Mouse (Mus musculus): Measurements from ENCODE around the gene Ihh. TPM values are rescaled to one million over a fixed set of nuclear protein-coding genes. Genes with fewer than 3 reads are reported as not detected.

Gene Ihh
- polyA plus RNA-seq, 1 experiment from 2014 or later = 2.2 TPM

DNA sequence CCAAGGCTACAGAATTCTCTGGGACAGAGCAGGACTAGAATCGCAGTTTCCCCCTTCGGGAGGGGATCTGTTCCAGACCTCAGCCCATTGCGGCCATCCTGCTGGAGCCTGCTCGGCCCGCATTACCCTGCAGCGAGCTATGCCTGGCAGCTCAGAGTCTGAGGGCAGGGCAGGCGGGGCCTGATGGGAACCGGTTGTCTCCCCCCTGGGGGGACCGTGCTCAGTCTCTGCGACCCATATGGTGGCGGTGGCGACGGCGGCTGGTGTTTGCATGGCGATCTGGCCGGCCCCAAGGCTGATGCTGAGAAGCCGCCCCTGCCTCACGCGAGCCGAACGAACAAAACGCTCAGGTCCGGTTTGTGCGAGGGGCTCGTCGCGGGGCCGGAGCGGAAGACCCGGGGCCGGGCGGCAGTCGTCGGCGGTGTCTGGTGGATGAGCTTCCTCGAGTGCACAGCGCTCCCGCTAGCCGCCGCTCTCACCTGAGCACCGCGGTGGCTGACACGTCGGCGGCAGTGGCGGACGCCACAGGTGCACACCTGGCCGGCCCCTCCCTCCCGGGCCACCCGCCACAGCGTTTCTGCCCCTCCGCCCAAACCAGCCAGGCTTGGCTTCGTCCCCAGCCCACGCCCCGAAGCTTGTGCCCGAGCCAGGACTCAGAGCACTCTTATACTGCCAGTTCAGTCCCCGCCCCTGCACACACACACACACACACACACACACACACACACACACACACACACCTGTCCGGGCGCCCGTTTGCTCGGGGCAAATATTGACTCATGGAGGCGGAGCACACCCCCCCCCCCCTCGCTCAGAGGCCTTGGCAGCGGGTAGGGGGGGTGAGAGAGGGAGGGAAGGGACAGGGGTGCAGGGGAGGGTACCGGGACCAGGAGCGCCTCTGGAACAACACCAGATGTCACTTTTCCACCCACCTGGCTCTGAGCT, 50.9 kb downstream of the Ihh start:
- Histone ChIP-seq H3K4me2 (ENCODE audit: low read depth, low read length) (peak overlapping the region; percentile 61), H3K27me3 (replicated peaks; ENCODE audit: control insufficient read depth, insufficient read depth, low read length) (peaks cover 94% of the 10 kb centered on the region), H3K36me3 (ENCODE audit: control insufficient read depth, insufficient read depth, low read length) (no peaks in the 10 kb centered on the region), H3K4me1 (ENCODE audit: control insufficient read depth, insufficient read depth, low read length) (no peaks in the 10 kb centered on the region), H3K9ac (ENCODE audit: low read depth, low read length) (no peak overlapping the region; the same call in 1 of the 2 replicates), H3K9me3 (ENCODE audit: control insufficient read depth, low read length) (no peaks in the 10 kb centered on the region), H3K4me3 (ENCODE audit: low read depth, low read length) (peak overlapping the region; percentile 34), H3K27ac (replicated peaks; ENCODE audit: low read depth, low read length) (no peak overlapping the region)
- DNase-seq (ENCODE audit: low spot score) (peak; percentile 49), ATAC-seq (ENCODE audit: low read depth) (peak; percentile 50)
- WGBS = 2% methylated on average over 20 of the region's 66 CpGs

DNA sequence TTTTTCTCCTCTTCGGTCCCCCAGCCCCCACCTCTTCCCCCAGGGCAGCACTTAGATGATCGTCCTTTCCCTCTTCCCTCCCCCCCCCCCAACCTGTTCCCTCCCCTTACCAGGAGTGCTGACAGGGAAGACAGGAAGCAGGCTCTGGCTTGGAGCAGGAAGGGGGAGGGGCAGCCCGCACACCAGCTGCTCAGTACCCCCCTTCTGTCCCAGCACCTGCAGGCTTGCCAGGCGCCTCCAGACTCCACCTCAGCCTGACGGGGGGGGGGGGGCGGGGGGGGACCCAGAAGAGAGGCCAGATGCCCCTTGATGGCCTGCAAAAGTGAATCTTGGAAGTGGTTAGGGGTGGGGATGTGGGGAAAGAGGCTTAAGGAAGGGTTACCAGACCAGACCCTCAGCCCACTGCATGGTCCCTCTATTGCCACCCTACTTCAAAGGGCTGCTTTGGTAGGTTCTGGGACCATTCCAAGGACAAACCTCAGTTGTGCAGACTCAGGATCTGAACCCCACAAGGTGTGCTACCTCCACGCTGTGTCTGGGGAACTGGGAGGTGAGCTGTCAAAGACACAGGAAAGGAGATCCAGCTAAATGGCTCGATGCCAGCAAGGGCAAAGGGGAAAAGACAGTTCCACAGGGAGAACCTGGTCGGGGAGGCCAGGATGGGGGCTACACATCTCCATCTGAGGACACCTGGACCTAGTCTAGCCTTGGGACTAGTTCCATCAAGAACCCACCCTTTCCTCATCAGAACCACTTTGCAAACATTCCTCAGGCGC, 52.6 kb downstream of the Ihh start:
- Histone ChIP-seq H3K27me3 (replicated peaks; ENCODE audit: control insufficient read depth, insufficient read depth, low read length) (peaks cover 97% of the 10 kb centered on the region), H3K27ac (replicated peaks; ENCODE audit: low read depth, low read length) (no peak overlapping the region), H3K4me2 (ENCODE audit: low read depth, low read length) (no peak overlapping the region), H3K4me3 (ENCODE audit: low read depth, low read length) (no peak overlapping the region), H3K4me1 (ENCODE audit: control insufficient read depth, insufficient read depth, low read length) (no peaks in the 10 kb centered on the region), H3K36me3 (ENCODE audit: control insufficient read depth, insufficient read depth, low read length) (no peaks in the 10 kb centered on the region), H3K9ac (ENCODE audit: low read depth, low read length) (no peak overlapping the region), H3K9me3 (ENCODE audit: control insufficient read depth, low read length) (no peaks in the 10 kb centered on the region)
- WGBS = under 1% methylated on average over 7 of the region's 10 CpGs
- no peak for ATAC-seq (ENCODE audit: low read depth)
- no peak for DNase-seq (ENCODE audit: low spot score)

DNA sequence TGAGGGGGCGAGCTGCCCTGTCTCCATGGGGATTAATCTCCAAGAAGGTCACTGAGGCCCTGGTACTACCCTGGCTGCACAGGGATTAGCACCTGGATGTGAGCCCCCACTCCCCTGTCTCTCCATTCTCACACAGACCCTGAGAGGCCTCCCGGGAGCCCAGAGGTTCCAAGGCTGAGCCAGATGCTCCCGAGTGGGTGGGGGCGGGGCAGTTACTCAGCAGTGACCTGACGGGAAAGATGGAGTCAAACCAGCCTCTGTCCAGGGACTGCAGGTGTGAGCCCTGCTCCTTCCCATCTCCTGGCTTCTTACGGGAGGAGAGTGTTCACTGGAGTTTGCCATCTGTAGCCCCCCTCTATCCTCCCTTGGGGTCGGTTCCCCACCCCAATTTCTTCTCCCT, 53.5 kb downstream of the Ihh start:
- Histone ChIP-seq H3K4me3 (ENCODE audit: low read depth, low read length) (no peak overlapping the region), H3K9ac (ENCODE audit: low read depth, low read length) (no peak overlapping the region), H3K4me2 (ENCODE audit: low read depth, low read length) (no peak overlapping the region), H3K27ac (replicated peaks; ENCODE audit: low read depth, low read length) (no peak overlapping the region), H3K9me3 (ENCODE audit: control insufficient read depth, low read length) (no peaks in the 10 kb centered on the region), H3K36me3 (ENCODE audit: control insufficient read depth, insufficient read depth, low read length) (no peaks in the 10 kb centered on the region), H3K4me1 (ENCODE audit: control insufficient read depth, insufficient read depth, low read length) (no peaks in the 10 kb centered on the region), H3K27me3 (replicated peaks; ENCODE audit: control insufficient read depth, insufficient read depth, low read length) (peaks cover 98% of the 10 kb centered on the region)
- ATAC-seq (ENCODE audit: low read depth) (peak; percentile 27; the same call in 1 of the 2 replicates), DNase-seq (ENCODE audit: low spot score) (no peak)
- WGBS = under 1% methylated on average over 5 of the region's 7 CpGs

MicroRNA genes within 50 kb of the gene (microRNA counts, 519-probe panel; counts per million panel counts)
- microRNA mmu-miR-375 = 1,728 counts per million, percentile 10 among the panel's probes with 10 or more counts

Small RNAs within 50 kb of the gene (microRNA-seq; reads per million reads assigned to microRNA genes)
- gene Mir375 (ENCODE audit: borderline number of aligned reads) = 1,311 reads per million, percentile 77 among the genes with 10 or more reads in this experiment

Other genes starting within 250 kb of the Ihh start
- gene Cyp27a1, start 238.1 kb downstream of the Ihh start, polyA plus RNA-seq (2014; fragmentation: Nextera tagmentation; extraction: Ambion mirVana) = 9.0 and 9.7 TPM in 2 replicates
- 4.5 and 6.4 TPM in 2 replicates for gene Prkag3, start 202.5 kb downstream of the Ihh start, polyA plus RNA-seq (2014; fragmentation: Nextera tagmentation; extraction: Ambion mirVana)
- gene Wnt6, start 179.8 kb downstream of the Ihh start, polyA plus RNA-seq (2014; fragmentation: Nextera tagmentation; extraction: Ambion mirVana) = 16.1 and 23.1 TPM in 2 replicates
- 6.1 and 6.7 TPM in 2 replicates for gene Wnt10a, start 160.2 kb downstream of the Ihh start, polyA plus RNA-seq (2014; fragmentation: Nextera tagmentation; extraction: Ambion mirVana)
- gene Cdk5r2, start 96.7 kb downstream of the Ihh start, polyA plus RNA-seq (2014; fragmentation: Nextera tagmentation; extraction: Ambion mirVana) = 0.60 and 0.79 TPM in 2 replicates
- not detected in 2 replicates for gene Fev, start 66.3 kb downstream of the Ihh start, polyA plus RNA-seq (2014; fragmentation: Nextera tagmentation; extraction: Ambion mirVana)
- not detected in 2 replicates for gene Cryba2, start 58.5 kb downstream of the Ihh start, polyA plus RNA-seq (2014; fragmentation: Nextera tagmentation; extraction: Ambion mirVana)
- 0.25 and 1.2 TPM in 2 replicates for gene Cfap65, start 16.1 kb downstream of the Ihh start, polyA plus RNA-seq (2014; fragmentation: Nextera tagmentation; extraction: Ambion mirVana)
- gene Nhej1, start 173.5 kb upstream of the Ihh start, polyA plus RNA-seq (2014; fragmentation: Nextera tagmentation; extraction: Ambion mirVana) = 10.3 and 11.5 TPM in 2 replicates
- 0.08 and 0.13 TPM in 2 replicates for gene Slc23a3, start 182.2 kb upstream of the Ihh start, polyA plus RNA-seq (2014; fragmentation: Nextera tagmentation; extraction: Ambion mirVana)
- 35.9 and 41.4 TPM in 2 replicates for gene Cnppd1, start 191.0 kb upstream of the Ihh start, polyA plus RNA-seq (2014; fragmentation: Nextera tagmentation; extraction: Ambion mirVana)
- 49.3 and 51.4 TPM in 2 replicates for gene Retreg2, start 191.1 kb upstream of the Ihh start, polyA plus RNA-seq (2014; fragmentation: Nextera tagmentation; extraction: Ambion mirVana)
- gene Zfand2b, start 217.0 kb upstream of the Ihh start, polyA plus RNA-seq (2014; fragmentation: Nextera tagmentation; extraction: Ambion mirVana) = 37.0 and 37.6 TPM in 2 replicates
- gene Abcb6, start 228.7 kb upstream of the Ihh start, polyA plus RNA-seq (2014; fragmentation: Nextera tagmentation; extraction: Ambion mirVana) = 21.7 and 24.5 TPM in 2 replicates
- 16.8 and 21.8 TPM in 2 replicates for gene Ankzf1, start 240.5 kb upstream of the Ihh start, polyA plus RNA-seq (2014; fragmentation: Nextera tagmentation; extraction: Ambion mirVana)
- gene Atg9a, start 240.5 kb upstream of the Ihh start, polyA plus RNA-seq (2014; fragmentation: Nextera tagmentation; extraction: Ambion mirVana) = 31.9 and 32.7 TPM in 2 replicates

Measured in embryonic facial prominence, embryonic 14.5 days (tissue).